Mouse (Mus musculus): ENCODE measurements around the gene Herc4. TPM values are rescaled to one million over a fixed set of nuclear protein-coding genes. Genes with fewer than 3 reads are reported as not detected.

Gene Herc4
- polyA plus RNA-seq, 1 experiment, result 26.6 TPM

DNA sequence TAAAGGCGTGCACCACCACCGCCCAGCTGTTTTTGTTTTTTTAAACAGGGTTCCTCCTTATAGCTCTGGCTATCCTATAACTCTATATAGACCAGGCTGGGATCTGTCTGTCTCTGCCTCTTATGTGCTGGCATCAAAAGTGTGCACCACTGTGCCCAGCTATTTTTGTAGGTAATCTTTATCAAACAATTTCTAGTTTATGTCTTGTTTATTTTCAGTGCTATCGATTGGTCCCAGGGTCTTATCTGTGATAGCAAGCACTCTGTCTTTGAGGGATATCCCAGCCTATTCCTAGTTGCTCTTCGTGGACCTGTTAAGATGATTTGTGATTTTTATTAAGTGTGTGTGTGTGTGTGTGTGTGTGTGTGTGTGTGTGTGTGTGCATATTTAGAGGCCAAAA is 38.8 kb downstream of the Herc4 start:
- Histone ChIP-seq H3K27ac (ENCODE audit: control insufficient read depth, insufficient read depth, low read length) (no peak overlapping the region), H3K27me3 (ENCODE audit: control insufficient read depth, insufficient read depth, low read length) (no peaks in the 10 kb centered on the region), H3K4me3 (ENCODE audit: control insufficient read depth, insufficient read depth, low read length) (no peak overlapping the region), H3K36me3 (ENCODE audit: control insufficient read depth, insufficient read depth, low read length) (peaks cover 61% of the 10 kb centered on the region), H3K4me1 (replicated peaks; ENCODE audit: control insufficient read depth, insufficient read depth, low read length) (no peaks in the 10 kb centered on the region)
- 98% methylated on average over 4 of the region's 4 CpGs for WGBS
- TF ChIP-seq CTCF (IDR thresholded peaks at IDR 0.05; ENCODE audit: borderline replicate concordance, control insufficient read depth, extremely low read depth, insufficient read depth, low read length, poor library complexity) (no peak), POLR2A (IDR thresholded peaks at IDR 0.05; ENCODE audit: control insufficient read depth, extremely low read depth, insufficient read depth, low read length, poor library complexity) (no peak)
- no peak for DNase-seq

DNA sequence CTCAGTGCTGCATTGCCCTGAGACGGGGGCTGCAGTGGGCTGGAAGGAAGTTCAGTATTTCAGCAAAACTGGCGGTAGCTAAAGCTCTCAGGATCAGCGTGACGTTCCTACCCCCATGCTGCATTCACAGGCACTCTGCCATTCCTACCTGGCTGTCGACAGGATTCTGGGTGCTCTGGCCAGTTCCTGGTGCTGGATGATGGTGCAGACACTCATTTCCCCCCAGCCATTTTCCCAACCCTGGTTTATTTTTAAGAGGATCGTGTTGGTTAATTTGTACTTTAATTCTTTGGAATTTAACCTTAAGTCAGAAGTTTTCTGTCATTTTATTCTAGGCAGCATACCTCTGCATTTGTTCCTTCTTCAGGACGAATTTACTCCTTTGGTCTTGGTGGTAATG is 39.2 kb downstream of the Herc4 start:
- WGBS, result 98% methylated on average over 7 of the region's 7 CpGs
- Histone ChIP-seq H3K27me3 (ENCODE audit: control insufficient read depth, insufficient read depth, low read length) (no peaks in the 10 kb centered on the region), H3K36me3 (ENCODE audit: control insufficient read depth, insufficient read depth, low read length) (peaks cover 62% of the 10 kb centered on the region), H3K4me1 (replicated peaks; ENCODE audit: control insufficient read depth, insufficient read depth, low read length) (no peaks in the 10 kb centered on the region), H3K27ac (ENCODE audit: control insufficient read depth, insufficient read depth, low read length) (no peak overlapping the region), H3K4me3 (ENCODE audit: control insufficient read depth, insufficient read depth, low read length) (no peak overlapping the region)
- TF ChIP-seq CTCF (IDR thresholded peaks at IDR 0.05; ENCODE audit: borderline replicate concordance, control insufficient read depth, extremely low read depth, insufficient read depth, low read length, poor library complexity) (no peak), POLR2A (IDR thresholded peaks at IDR 0.05; ENCODE audit: control insufficient read depth, extremely low read depth, insufficient read depth, low read length, poor library complexity) (no peak)
- DNase-seq, result no peak

DNA sequence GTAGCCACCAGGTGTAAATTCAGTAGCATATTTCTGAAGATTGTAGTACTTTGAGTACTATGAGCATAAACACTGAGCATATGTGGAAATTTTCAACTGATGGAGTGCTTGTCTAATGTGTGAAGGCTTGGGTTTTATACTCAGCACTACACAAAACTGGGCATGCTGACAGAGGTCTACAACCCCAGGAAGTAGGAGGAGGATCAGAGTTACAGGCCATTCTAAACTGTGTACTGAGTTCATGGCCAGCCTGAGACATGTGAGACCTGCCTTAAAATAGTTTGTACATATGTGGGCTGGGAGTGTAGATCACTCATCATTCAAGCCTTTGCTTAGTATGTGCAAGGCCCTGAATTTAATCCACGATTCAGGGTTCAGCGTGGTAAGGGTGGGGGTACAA is 58.7 kb downstream of the Herc4 start:
- Histone ChIP-seq H3K4me3 (ENCODE audit: control insufficient read depth, insufficient read depth, low read length) (no peak overlapping the region), H3K4me1 (replicated peaks; ENCODE audit: control insufficient read depth, insufficient read depth, low read length) (no peaks in the 10 kb centered on the region), H3K27me3 (ENCODE audit: control insufficient read depth, insufficient read depth, low read length) (no peaks in the 10 kb centered on the region), H3K36me3 (ENCODE audit: control insufficient read depth, insufficient read depth, low read length) (peaks cover 62% of the 10 kb centered on the region), H3K27ac (ENCODE audit: control insufficient read depth, insufficient read depth, low read length) (no peak overlapping the region)
- TF ChIP-seq CTCF (IDR thresholded peaks at IDR 0.05; ENCODE audit: borderline replicate concordance, control insufficient read depth, extremely low read depth, insufficient read depth, low read length, poor library complexity) (no peak), POLR2A (IDR thresholded peaks at IDR 0.05; ENCODE audit: control insufficient read depth, extremely low read depth, insufficient read depth, low read length, poor library complexity) (no peak)
- DNase-seq, result no peak
- WGBS, result 95% methylated on average over 2 of the region's 2 CpGs

DNA sequence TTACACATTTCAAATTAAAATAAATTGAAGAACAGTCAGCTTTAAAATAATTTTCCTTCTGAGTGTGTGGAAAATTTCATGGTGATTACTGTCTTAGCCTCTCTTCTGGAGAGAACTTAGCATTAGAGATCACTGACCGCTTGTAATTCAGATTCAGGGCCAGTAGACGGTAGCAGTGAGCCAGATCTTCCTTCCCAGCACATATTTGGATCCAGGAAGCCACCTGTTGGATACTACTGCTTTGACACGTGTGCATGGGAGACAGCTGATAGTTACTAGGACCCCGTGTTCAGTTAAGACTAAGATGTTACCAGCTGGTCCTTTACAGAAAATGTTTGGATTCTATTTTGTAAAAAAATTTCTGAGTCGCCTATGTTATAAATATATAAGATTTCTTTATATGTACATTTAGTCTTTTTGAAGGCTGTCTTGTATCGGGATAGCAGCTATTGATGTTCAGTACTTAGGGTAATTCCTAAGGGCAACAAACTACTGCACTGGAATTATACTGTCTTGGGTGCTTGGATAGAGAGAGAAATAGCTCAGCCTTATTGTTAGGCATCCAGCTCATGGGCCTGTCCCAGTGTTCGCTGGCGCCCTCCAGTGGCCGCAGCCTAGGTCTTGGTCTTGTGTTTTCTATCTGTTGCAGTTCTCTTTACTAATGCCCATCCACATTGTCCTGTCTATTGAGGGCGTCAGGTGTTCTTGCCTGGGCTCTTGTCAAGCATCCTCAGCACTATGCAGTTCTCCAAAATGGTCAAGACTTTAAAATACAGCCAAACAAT is 65.2 kb downstream of the Herc4 start:
- DNase-seq, result peak; percentile 82
- 49% methylated on average over 10 of the region's 10 CpGs for WGBS
- Histone ChIP-seq H3K4me1 (replicated peaks; ENCODE audit: control insufficient read depth, insufficient read depth, low read length) (no peaks in the 10 kb centered on the region), H3K27ac (ENCODE audit: control insufficient read depth, insufficient read depth, low read length) (no peak overlapping the region), H3K4me3 (ENCODE audit: control insufficient read depth, insufficient read depth, low read length) (no peak overlapping the region), H3K27me3 (ENCODE audit: control insufficient read depth, insufficient read depth, low read length) (no peaks in the 10 kb centered on the region), H3K36me3 (ENCODE audit: control insufficient read depth, insufficient read depth, low read length) (peaks cover 58% of the 10 kb centered on the region)
- TF ChIP-seq CTCF (IDR thresholded peaks at IDR 0.05; ENCODE audit: borderline replicate concordance, control insufficient read depth, extremely low read depth, insufficient read depth, low read length, poor library complexity) (peak; percentile 81), POLR2A (IDR thresholded peaks at IDR 0.05; ENCODE audit: control insufficient read depth, extremely low read depth, insufficient read depth, low read length, poor library complexity) (no peak)

DNA sequence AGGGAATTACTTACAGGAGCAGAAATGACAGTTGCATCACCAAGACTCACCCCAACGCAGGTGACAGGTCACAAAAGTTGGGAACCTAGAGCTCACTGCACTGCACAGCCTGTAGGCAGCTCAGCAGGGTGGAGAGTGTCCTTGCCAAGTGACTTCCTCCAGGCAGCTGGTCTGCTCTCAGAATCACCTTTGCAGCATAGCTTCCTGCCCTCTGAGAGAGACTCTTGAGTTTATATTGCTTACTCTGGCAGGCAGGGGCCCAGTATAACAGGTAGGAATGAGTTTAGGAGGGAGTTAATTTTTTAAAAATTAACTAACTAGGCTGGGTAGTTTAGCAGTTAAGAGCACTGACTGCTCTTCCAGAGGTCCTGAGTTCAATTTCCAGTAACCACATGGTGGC is 70.1 kb downstream of the Herc4 start:
- Histone ChIP-seq H3K4me1 (replicated peaks; ENCODE audit: control insufficient read depth, insufficient read depth, low read length) (no peaks in the 10 kb centered on the region), H3K27me3 (ENCODE audit: control insufficient read depth, insufficient read depth, low read length) (no peaks in the 10 kb centered on the region), H3K27ac (ENCODE audit: control insufficient read depth, insufficient read depth, low read length) (no peak overlapping the region), H3K36me3 (ENCODE audit: control insufficient read depth, insufficient read depth, low read length) (peaks cover 58% of the 10 kb centered on the region), H3K4me3 (ENCODE audit: control insufficient read depth, insufficient read depth, low read length) (no peak overlapping the region)
- DNase-seq, result no peak
- 97% methylated on average over 1 of the region's 1 CpGs for WGBS
- no peak for TF ChIP-seq CTCF (IDR thresholded peaks at IDR 0.05; ENCODE audit: borderline replicate concordance, control insufficient read depth, extremely low read depth, insufficient read depth, low read length, poor library complexity)
- no peak for TF ChIP-seq POLR2A (IDR thresholded peaks at IDR 0.05; ENCODE audit: control insufficient read depth, extremely low read depth, insufficient read depth, low read length, poor library complexity)

DNA sequence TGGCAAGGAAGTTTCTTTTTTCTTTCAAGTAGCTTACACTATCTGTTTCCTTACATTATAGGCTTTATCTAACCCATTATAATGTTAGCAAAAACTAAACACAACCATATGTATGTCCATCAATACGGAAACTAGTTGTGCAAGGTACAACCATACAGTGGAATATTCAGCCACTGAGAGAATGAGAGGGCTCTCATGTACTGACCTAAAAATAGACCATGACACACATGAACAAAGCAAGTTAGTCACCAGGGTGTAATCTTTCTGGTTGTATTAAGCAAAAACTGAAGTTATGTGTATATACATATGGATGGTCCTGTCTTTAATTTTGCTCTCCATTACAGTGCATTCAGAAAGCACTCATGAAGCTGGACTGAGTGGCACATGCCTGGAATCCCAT is 83.5 kb downstream of the Herc4 start:
- H3K27ac ChIP-seq (ENCODE audit: control insufficient read depth, insufficient read depth, low read length), result no peak overlapping the region
- no peak overlapping the region for H3K4me3 ChIP-seq (ENCODE audit: control insufficient read depth, insufficient read depth, low read length)
- 93% methylated on average over 1 of the region's 1 CpGs for WGBS
- no peaks in the 10 kb centered on the region for H3K4me1 ChIP-seq (replicated peaks; ENCODE audit: control insufficient read depth, insufficient read depth, low read length)
- TF ChIP-seq POLR2A (IDR thresholded peaks at IDR 0.05; ENCODE audit: control insufficient read depth, extremely low read depth, insufficient read depth, low read length, poor library complexity) (no peak), CTCF (IDR thresholded peaks at IDR 0.05; ENCODE audit: borderline replicate concordance, control insufficient read depth, extremely low read depth, insufficient read depth, low read length, poor library complexity) (no peak)
- no peak for DNase-seq
- peaks cover 81% of the 10 kb centered on the region for H3K36me3 ChIP-seq (ENCODE audit: control insufficient read depth, insufficient read depth, low read length)
- H3K27me3 ChIP-seq (ENCODE audit: control insufficient read depth, insufficient read depth, low read length), result no peaks in the 10 kb centered on the region

Data from thymus, adult 2 months (tissue).